Mouse (Mus musculus): ENCODE results near the gene Igfbp5. TPM values are rescaled to one million over a fixed set of nuclear protein-coding genes. Genes with fewer than 3 reads are reported as not detected.

Igfbp5 gene
- 1 to 10 TPM; 2.9 to 5.0 TPM for total RNA-seq (2023)

GRCm38 (mm10) chr1:72874287-72875211, at the start of gene Igfbp5:
Gene Igfbp5, minus strand, starts transcription at chr1:72874884.

GRCm38 (mm10) chr1:72823751-72824706, 50.7 kb downstream of the Igfbp5 start, which contains the start of gene Igfbp2:
Gene Igfbp2, plus strand, starts transcription at chr1:72824503.

Other genes with a start within 250 kb of the Igfbp5 start
- not detected for gene Ankar, start 174.3 kb downstream of the Igfbp5 start, total RNA-seq (2023)
- 1,000 to 10,000 TPM; 1,642 to 1,741 TPM for gene Rpl37a, start 163.6 kb downstream of the Igfbp5 start, total RNA-seq (2023)
- not detected for gene Igfbp2, start 50.4 kb downstream of the Igfbp5 start, total RNA-seq (2023)
- gene Tnp1, start 141.0 kb upstream of the Igfbp5 start, total RNA-seq (2023) = not detected